Mouse (Mus musculus): Measurements from ENCODE around the gene Nme8. TPM values are rescaled to one million over a fixed set of nuclear protein-coding genes. Genes with fewer than 3 reads are reported as not detected.

Gene Nme8
- not detected in 2 replicates for polyA plus RNA-seq (2016; fragmentation: Nextera tagmentation; extraction: Ambion mirVana)

- Histone ChIP-seq H3K4me3 (0 out of 2 replicates have a peak within 1 kb of the TSS, but pooled peaks have one; percentile 5), H3K9me3 (no peaks in the 10 kb centered on the region), H3K27me3 (replicated peaks; ENCODE audit: low read depth, poor library complexity, severe bottlenecking) (peaks cover 9% of the 10 kb centered on the region; the same call in 1 of the 2 replicates), H3K36me3 (replicated peaks) (no peaks in the 10 kb centered on the region), H3K27ac (replicated peaks) (no peak within 1 kb of the TSS), H3K4me1 (peaks cover 5% of the 10 kb centered on the region; the same call in 1 of the 2 replicates)
- WGBS: 18% methylated on average over 7 of the region's 7 CpGs
- DNase-seq (ENCODE audit: low spot score): peak; percentile 24
Measured at GRCm38 (mm10) chr13:19697790-19698189, at the start of gene Nme8. Gene Nme8, minus strand, starts transcription at chr13:19697794.

- H3K27ac ChIP-seq (replicated peaks): no peak overlapping the region
- no peak overlapping the region for H3K4me3 ChIP-seq
- H3K9me3 ChIP-seq: no peaks in the 10 kb centered on the region
- H3K27me3 ChIP-seq (replicated peaks; ENCODE audit: low read depth, poor library complexity, severe bottlenecking): no peaks in the 10 kb centered on the region
- H3K36me3 ChIP-seq (replicated peaks): no peaks in the 10 kb centered on the region
- H3K4me1 ChIP-seq: no peaks in the 10 kb centered on the region
- DNase-seq (ENCODE audit: low spot score): no peak
- WGBS: 79% methylated on average over 2 of the region's 2 CpGs
Measured at GRCm38 (mm10) chr13:19745741-19746140, 48.1 kb upstream of the Nme8 start.

- DNase-seq (ENCODE audit: low spot score): no peak
- 89% methylated on average over 5 of the region's 5 CpGs for WGBS
- H3K9me3 ChIP-seq: no peaks in the 10 kb centered on the region
- H3K27ac ChIP-seq (replicated peaks): no peak overlapping the region
- H3K4me3 ChIP-seq: no peak overlapping the region
- no peaks in the 10 kb centered on the region for H3K4me1 ChIP-seq
- H3K36me3 ChIP-seq (replicated peaks): no peaks in the 10 kb centered on the region
- no peaks in the 10 kb centered on the region for H3K27me3 ChIP-seq (replicated peaks; ENCODE audit: low read depth, poor library complexity, severe bottlenecking)
Measured at GRCm38 (mm10) chr13:19744536-19744935, 46.9 kb upstream of the Nme8 start.

GRCm38 (mm10) chr13:19734597-19734996, 37.0 kb upstream of the Nme8 start:
- no peaks in the 10 kb centered on the region for H3K36me3 ChIP-seq (replicated peaks)
- no peak overlapping the region for H3K27ac ChIP-seq (replicated peaks)
- H3K4me1 ChIP-seq: no peaks in the 10 kb centered on the region
- H3K4me3 ChIP-seq: no peak overlapping the region
- no peaks in the 10 kb centered on the region for H3K27me3 ChIP-seq (replicated peaks; ENCODE audit: low read depth, poor library complexity, severe bottlenecking)
- DNase-seq (ENCODE audit: low spot score): no peak
- H3K9me3 ChIP-seq: no peaks in the 10 kb centered on the region
- WGBS: 87% methylated on average over 5 of the region's 5 CpGs

- WGBS: 87% methylated on average over 2 of the region's 2 CpGs
- no peaks in the 10 kb centered on the region for H3K27me3 ChIP-seq (replicated peaks; ENCODE audit: low read depth, poor library complexity, severe bottlenecking)
- DNase-seq (ENCODE audit: low spot score): no peak
- no peaks in the 10 kb centered on the region for H3K36me3 ChIP-seq (replicated peaks)
- no peak overlapping the region for H3K27ac ChIP-seq (replicated peaks)
- no peak overlapping the region for H3K4me3 ChIP-seq
- H3K9me3 ChIP-seq: no peaks in the 10 kb centered on the region
- H3K4me1 ChIP-seq: no peaks in the 10 kb centered on the region
Measured at GRCm38 (mm10) chr13:19730826-19731225, 33.2 kb upstream of the Nme8 start.

- H3K36me3 ChIP-seq (replicated peaks): no peaks in the 10 kb centered on the region
- H3K9me3 ChIP-seq: no peaks in the 10 kb centered on the region
- no peaks in the 10 kb centered on the region for H3K4me1 ChIP-seq
- DNase-seq (ENCODE audit: low spot score): no peak
- no peak overlapping the region for H3K27ac ChIP-seq (replicated peaks)
- no peak overlapping the region for H3K4me3 ChIP-seq
- WGBS: 90% methylated on average over 5 of the region's 5 CpGs
- H3K27me3 ChIP-seq (replicated peaks; ENCODE audit: low read depth, poor library complexity, severe bottlenecking): no peaks in the 10 kb centered on the region
Measured at GRCm38 (mm10) chr13:19718954-19719353, 21.4 kb upstream of the Nme8 start.

GRCm38 (mm10) chr13:19717201-19717600, 19.6 kb upstream of the Nme8 start:
- no peak overlapping the region for H3K4me3 ChIP-seq
- H3K27ac ChIP-seq (replicated peaks): no peak overlapping the region
- H3K36me3 ChIP-seq (replicated peaks): no peaks in the 10 kb centered on the region
- no peak for DNase-seq (ENCODE audit: low spot score)
- no peaks in the 10 kb centered on the region for H3K4me1 ChIP-seq
- no peaks in the 10 kb centered on the region for H3K27me3 ChIP-seq (replicated peaks; ENCODE audit: low read depth, poor library complexity, severe bottlenecking)
- 92% methylated on average over 2 of the region's 2 CpGs for WGBS
- H3K9me3 ChIP-seq: no peaks in the 10 kb centered on the region

- Histone ChIP-seq H3K4me3 (no peak overlapping the region), H3K4me1 (no peaks in the 10 kb centered on the region), H3K27me3 (replicated peaks; ENCODE audit: low read depth, poor library complexity, severe bottlenecking) (no peaks in the 10 kb centered on the region), H3K9me3 (no peaks in the 10 kb centered on the region), H3K27ac (replicated peaks) (no peak overlapping the region), H3K36me3 (replicated peaks) (no peaks in the 10 kb centered on the region)
- WGBS: 34% methylated on average over 4 of the region's 4 CpGs
- DNase-seq (ENCODE audit: low spot score): no peak
Measured at GRCm38 (mm10) chr13:19703806-19704205, 6.2 kb upstream of the Nme8 start.

GRCm38 (mm10) chr13:19701443-19702078, 4.0 kb upstream of the Nme8 start:
- DNase-seq (ENCODE audit: low spot score): no peak
- WGBS: 84% methylated on average over 11 of the region's 11 CpGs
- peaks cover 5% of the 10 kb centered on the region; the same call in 1 of the 2 replicates for H3K4me1 ChIP-seq
- no peaks in the 10 kb centered on the region for H3K9me3 ChIP-seq
- no peaks in the 10 kb centered on the region for H3K36me3 ChIP-seq (replicated peaks)
- H3K27me3 ChIP-seq (replicated peaks; ENCODE audit: low read depth, poor library complexity, severe bottlenecking): peaks cover 9% of the 10 kb centered on the region; the same call in 1 of the 2 replicates
- no peak overlapping the region for H3K4me3 ChIP-seq
- H3K27ac ChIP-seq (replicated peaks): no peak overlapping the region

- no peak for DNase-seq (ENCODE audit: low spot score)
- H3K27ac ChIP-seq (replicated peaks): no peak overlapping the region
- peaks cover 9% of the 10 kb centered on the region; the same call in 1 of the 2 replicates for H3K27me3 ChIP-seq (replicated peaks; ENCODE audit: low read depth, poor library complexity, severe bottlenecking)
- H3K4me3 ChIP-seq: no peak overlapping the region
- WGBS: 90% methylated on average over 4 of the region's 4 CpGs
- H3K9me3 ChIP-seq: no peaks in the 10 kb centered on the region
- H3K4me1 ChIP-seq: peaks cover 5% of the 10 kb centered on the region; the same call in 1 of the 2 replicates
- H3K36me3 ChIP-seq (replicated peaks): no peaks in the 10 kb centered on the region
Measured at GRCm38 (mm10) chr13:19700733-19701442, 3.3 kb upstream of the Nme8 start.

- no peaks in the 10 kb centered on the region for H3K9me3 ChIP-seq
- peak; percentile 33 for DNase-seq (ENCODE audit: low spot score)
- WGBS: 31% methylated on average over 12 of the region's 12 CpGs
- H3K36me3 ChIP-seq (replicated peaks): no peaks in the 10 kb centered on the region
- H3K4me1 ChIP-seq: peaks cover 5% of the 10 kb centered on the region; the same call in 1 of the 2 replicates
- no peak overlapping the region for H3K27ac ChIP-seq (replicated peaks)
- H3K27me3 ChIP-seq (replicated peaks; ENCODE audit: low read depth, poor library complexity, severe bottlenecking): peaks cover 9% of the 10 kb centered on the region; the same call in 1 of the 2 replicates
- H3K4me3 ChIP-seq: no peak overlapping the region
Measured at GRCm38 (mm10) chr13:19698524-19699173, 1.1 kb upstream of the Nme8 start.

- H3K36me3 ChIP-seq (replicated peaks): no peaks in the 10 kb centered on the region
- no peak overlapping the region for H3K27ac ChIP-seq (replicated peaks)
- H3K4me1 ChIP-seq: no peaks in the 10 kb centered on the region
- no peak for DNase-seq (ENCODE audit: low spot score)
- no peak overlapping the region for H3K4me3 ChIP-seq
- no peaks in the 10 kb centered on the region for H3K27me3 ChIP-seq (replicated peaks; ENCODE audit: low read depth, poor library complexity, severe bottlenecking)
- H3K9me3 ChIP-seq: no peaks in the 10 kb centered on the region
- WGBS: 81% methylated on average over 6 of the region's 6 CpGs
Measured at GRCm38 (mm10) chr13:19690417-19690816, 7.2 kb downstream of the Nme8 start.

Measured in embryonic facial prominence, embryonic 10.5 days (tissue).